Mouse (Mus musculus): Measurements from ENCODE around the gene Tmem247.

The Tmem247 gene

GRCm38 (mm10) chr17:86962894-86963585 lies 45.9 kb downstream of the Tmem247 start, which contains the start of gene Rhoq:
TSS of gene Rhoq (plus strand) at chr17:86963082.
- DNase-seq (ENCODE audit: low spot score in 2 of 2), result peak; percentile 45 to 81

GRCm38 (mm10) chr17:86963586-86963902 lies 46.4 kb downstream of the Tmem247 start:
- DNase-seq (ENCODE audit: low spot score in 2 of 2), result no peak

GRCm38 (mm10) chr17:86964041-86964440 lies 46.9 kb downstream of the Tmem247 start:
- DNase-seq (ENCODE audit: low spot score in 2 of 2), result no peak

GRCm38 (mm10) chr17:86964502-86964901 lies 47.4 kb downstream of the Tmem247 start:
- peak in 1 of 2 experiments; percentile 46 for DNase-seq (ENCODE audit: low spot score in 2 of 2)

- DNase-seq (ENCODE audit: low spot score in 2 of 2), result no peak
Measured at GRCm38 (mm10) chr17:86965121-86965520, 48.0 kb downstream of the Tmem247 start.

GRCm38 (mm10) chr17:86966040-86966439 lies 48.9 kb downstream of the Tmem247 start:
- DNase-seq (ENCODE audit: low spot score in 2 of 2), result no peak

GRCm38 (mm10) chr17:86967048-86967447 lies 49.9 kb downstream of the Tmem247 start:
- DNase-seq (ENCODE audit: low spot score in 2 of 2), result no peak

- no peak for DNase-seq (ENCODE audit: low spot score in 2 of 2)
Measured at GRCm38 (mm10) chr17:86967536-86968525, 50.7 kb downstream of the Tmem247 start.

GRCm38 (mm10) chr17:86968581-86968980 lies 51.4 kb downstream of the Tmem247 start:
- DNase-seq (ENCODE audit: low spot score in 2 of 2), result no peak

- DNase-seq (ENCODE audit: low spot score in 2 of 2), result peak in 1 of 2 experiments; percentile 73
Measured at GRCm38 (mm10) chr17:86969582-86969981, 52.4 kb downstream of the Tmem247 start.

- DNase-seq (ENCODE audit: low spot score in 2 of 2), result no peak
Measured at GRCm38 (mm10) chr17:86970026-86970750, 53.0 kb downstream of the Tmem247 start.

- no peak for DNase-seq (ENCODE audit: low spot score in 2 of 2)
Measured at GRCm38 (mm10) chr17:86971036-86971435, 53.9 kb downstream of the Tmem247 start.

GRCm38 (mm10) chr17:86971860-86972259 lies 54.7 kb downstream of the Tmem247 start:
- no peak for DNase-seq (ENCODE audit: low spot score in 2 of 2)

Measured in spleen, postnatal 10 days (tissue).